Mouse (Mus musculus): ENCODE data around the gene Pigk.

Pigk gene

GRCm38 (mm10) chr3:152842648-152843047, 128.7 kb downstream of the Pigk start:
- no peak for DNase-seq (ENCODE audit: low read depth, low spot score)

- no peak for DNase-seq (ENCODE audit: low read depth, low spot score)
Measured at GRCm38 (mm10) chr3:152843925-152844324, 130.0 kb downstream of the Pigk start.

- DNase-seq (ENCODE audit: low read depth, low spot score): no peak
Measured at GRCm38 (mm10) chr3:152855006-152855614, 141.2 kb downstream of the Pigk start.

- no peak for DNase-seq (ENCODE audit: low read depth, low spot score)
Measured at GRCm38 (mm10) chr3:152856095-152856494, 142.2 kb downstream of the Pigk start.

GRCm38 (mm10) chr3:152861450-152861849, 147.6 kb downstream of the Pigk start:
- no peak for DNase-seq (ENCODE audit: low read depth, low spot score)

- DNase-seq (ENCODE audit: low read depth, low spot score): no peak
Measured at GRCm38 (mm10) chr3:152861978-152862377, 148.1 kb downstream of the Pigk start.

- DNase-seq (ENCODE audit: low read depth, low spot score): no peak
Measured at GRCm38 (mm10) chr3:152866035-152866965, 152.4 kb downstream of the Pigk start.

- DNase-seq (ENCODE audit: low read depth, low spot score): no peak
Measured at GRCm38 (mm10) chr3:152867654-152868525, 154.0 kb downstream of the Pigk start.

GRCm38 (mm10) chr3:152872054-152872453, 158.2 kb downstream of the Pigk start:
- DNase-seq (ENCODE audit: low read depth, low spot score): no peak

- DNase-seq (ENCODE audit: low read depth, low spot score): no peak
Measured at GRCm38 (mm10) chr3:152872596-152872995, 158.7 kb downstream of the Pigk start.

GRCm38 (mm10) chr3:152874431-152875355, 160.8 kb downstream of the Pigk start:
- no peak for DNase-seq (ENCODE audit: low read depth, low spot score)

- no peak for DNase-seq (ENCODE audit: low read depth, low spot score)
Measured at GRCm38 (mm10) chr3:152875723-152876290, 161.9 kb downstream of the Pigk start.

GRCm38 (mm10) chr3:152880121-152880835, 166.4 kb downstream of the Pigk start:
- no peak for DNase-seq (ENCODE audit: low read depth, low spot score)

- no peak for DNase-seq (ENCODE audit: low read depth, low spot score)
Measured at GRCm38 (mm10) chr3:152881706-152882105, 167.8 kb downstream of the Pigk start.

GRCm38 (mm10) chr3:152883556-152883955, 169.7 kb downstream of the Pigk start:
- DNase-seq (ENCODE audit: low read depth, low spot score): no peak

GRCm38 (mm10) chr3:152886749-152887148, 172.8 kb downstream of the Pigk start:
- DNase-seq (ENCODE audit: low read depth, low spot score): no peak

- DNase-seq (ENCODE audit: low read depth, low spot score): no peak
Measured at GRCm38 (mm10) chr3:152888116-152888515, 174.2 kb downstream of the Pigk start.

- DNase-seq (ENCODE audit: low read depth, low spot score): no peak
Measured at GRCm38 (mm10) chr3:152894935-152895334, 181.0 kb downstream of the Pigk start.

- DNase-seq (ENCODE audit: low read depth, low spot score): no peak
Measured at GRCm38 (mm10) chr3:152896111-152896510, 182.2 kb downstream of the Pigk start.

- DNase-seq (ENCODE audit: low read depth, low spot score): no peak
Measured at GRCm38 (mm10) chr3:152897196-152897595, 183.3 kb downstream of the Pigk start.

Measured in ES-CJ7 (cell line).